ENCODE assay signal across 15 mouse cellular contexts in genomic region chr11:87320007-87320406, GRCm38 (mm10). TPM values are rescaled to one million over a fixed set of nuclear protein-coding genes. Genes with fewer than 3 reads are reported as not detected.
DNase-seq lines count a peak whose midpoint lies in the region; ATAC-seq and TF ChIP-seq lines count a peak whose summit lies in the region.
"Had no signal": no experiment of that assay in that cellular context is flagged by ENCODE, and none has a peak within 500 bp of the region (broad histone marks: within the 10 kb centered on the region; RNA-seq: fewer than 3 reads in every experiment).

No protein-coding gene starts in this region.

- DNase-seq in forebrain, postnatal 0 days: no peak
- DNase-seq in layer of hippocampus, adult 2 months (ENCODE audit: low spot score in 2 of 2): no peak
- DNase-seq in layer of hippocampus, postnatal 10 days (ENCODE audit: low spot score in 2 of 2): no peak
- DNase-seq: adrenal gland, adult 2 months; adrenal gland, postnatal 10 days; adrenal gland, postnatal 25 days; embryo, embryonic 11 days had no signal

- H3K4me3 ChIP-seq in forebrain, postnatal 0 days (ENCODE audit: low read depth, low read length): no peak overlapping the region
- no peak overlapping the region for H3K4me3 ChIP-seq in forebrain, embryonic 16.5 days (replicated peaks; ENCODE audit: low read length)
- no peak overlapping the region for H3K4me3 ChIP-seq in hindbrain, embryonic 13.5 days
- H3K4me3 ChIP-seq in hindbrain, embryonic 16.5 days (ENCODE audit: low read length): no peak overlapping the region
- no peak overlapping the region for H3K4me3 ChIP-seq in layer of hippocampus, adult 2 months
- H3K4me3 ChIP-seq: embryonic facial prominence, embryonic 13.5 days; embryonic facial prominence, embryonic 15.5 days; erythroblast, embryonic 14.5 days; forebrain, embryonic 10.5 days; forebrain, embryonic 12.5 days had no signal

- H3K27me3 ChIP-seq in forebrain, postnatal 0 days (ENCODE audit: insufficient read depth, low read length): no peaks in the 10 kb centered on the region
- H3K27me3 ChIP-seq in forebrain, embryonic 16.5 days (replicated peaks; ENCODE audit: control insufficient read depth, insufficient read depth, low read length): no peaks in the 10 kb centered on the region
- no peaks in the 10 kb centered on the region for H3K27me3 ChIP-seq in hindbrain, embryonic 13.5 days
- H3K27me3 ChIP-seq in hindbrain, embryonic 16.5 days (replicated peaks; ENCODE audit: control insufficient read depth, insufficient read depth, low read length): no peaks in the 10 kb centered on the region
- H3K27me3 ChIP-seq: embryonic facial prominence, embryonic 13.5 days; embryonic facial prominence, embryonic 15.5 days; forebrain, embryonic 12.5 days had no signal

- H3K4me2 ChIP-seq in forebrain, postnatal 0 days (ENCODE audit: low read depth): no peak overlapping the region
- no peak overlapping the region for H3K4me2 ChIP-seq in forebrain, embryonic 16.5 days (ENCODE audit: low read length)
- no peak overlapping the region for H3K4me2 ChIP-seq in hindbrain, embryonic 13.5 days
- H3K4me2 ChIP-seq in hindbrain, embryonic 16.5 days (ENCODE audit: low read length): no peak overlapping the region
- H3K4me2 ChIP-seq: embryonic facial prominence, embryonic 13.5 days; embryonic facial prominence, embryonic 15.5 days; forebrain, embryonic 12.5 days had no signal

- no peak for TF ChIP-seq CTCF in forebrain, postnatal 0 days (IDR thresholded peaks at IDR 0.05; ENCODE audit: low read depth)
- no peak for TF ChIP-seq CTCF in layer of hippocampus, adult 2 months (conservative IDR thresholded peaks at IDR 0.05)

- 0 out of 2 replicates have a peak overlapping the region, but pooled peaks have one; percentile 6 for H3K27ac ChIP-seq in forebrain, postnatal 0 days (ENCODE audit: low read depth, low read length)
- no peak overlapping the region for H3K27ac ChIP-seq in forebrain, embryonic 16.5 days (ENCODE audit: low read length)
- H3K27ac ChIP-seq in hindbrain, embryonic 13.5 days: 0 out of 2 replicates have a peak overlapping the region, but pooled peaks have one; percentile 5
- H3K27ac ChIP-seq in hindbrain, embryonic 16.5 days (ENCODE audit: low read depth, low read length): no peak overlapping the region
- peak overlapping the region; percentile 84 for H3K27ac ChIP-seq in layer of hippocampus, adult 2 months
- H3K27ac ChIP-seq: embryonic facial prominence, embryonic 13.5 days; embryonic facial prominence, embryonic 15.5 days; forebrain, embryonic 10.5 days; forebrain, embryonic 12.5 days had no signal

- 59% methylated on average over 5 of the region's 5 CpGs for WGBS in forebrain, postnatal 0 days
- WGBS in forebrain, embryonic 16.5 days: 67% methylated on average over 5 of the region's 5 CpGs
- WGBS in hindbrain, embryonic 13.5 days: 82% methylated on average over 5 of the region's 5 CpGs
- 75% methylated on average over 5 of the region's 5 CpGs for WGBS in hindbrain, embryonic 16.5 days

- no peaks in the 10 kb centered on the region for H3K4me1 ChIP-seq in forebrain, postnatal 0 days (ENCODE audit: insufficient read depth)
- H3K4me1 ChIP-seq in forebrain, embryonic 16.5 days (replicated peaks; ENCODE audit: control insufficient read depth, insufficient read depth, low read length): peaks cover 14% of the 10 kb centered on the region
- peaks cover 13% of the 10 kb centered on the region; the same call in 1 of the 2 replicates for H3K4me1 ChIP-seq in hindbrain, embryonic 13.5 days (replicated peaks)
- no peaks in the 10 kb centered on the region for H3K4me1 ChIP-seq in hindbrain, embryonic 16.5 days (ENCODE audit: control insufficient read depth, insufficient read depth, low read depth, low read length)
- H3K4me1 ChIP-seq: embryonic facial prominence, embryonic 13.5 days; embryonic facial prominence, embryonic 15.5 days had no signal

- no peaks in the 10 kb centered on the region for H3K9me3 ChIP-seq in forebrain, postnatal 0 days (ENCODE audit: low read length)
- no peaks in the 10 kb centered on the region for H3K9me3 ChIP-seq in forebrain, embryonic 16.5 days (ENCODE audit: control insufficient read depth, low read length)
- no peaks in the 10 kb centered on the region for H3K9me3 ChIP-seq in hindbrain, embryonic 13.5 days
- H3K9me3 ChIP-seq in hindbrain, embryonic 16.5 days (ENCODE audit: control insufficient read depth, low read length): no peaks in the 10 kb centered on the region
- H3K9me3 ChIP-seq: embryonic facial prominence, embryonic 13.5 days; embryonic facial prominence, embryonic 15.5 days; forebrain, embryonic 10.5 days; forebrain, embryonic 12.5 days had no signal

- no peak overlapping the region for H3K9ac ChIP-seq in forebrain, postnatal 0 days
- H3K9ac ChIP-seq in forebrain, embryonic 16.5 days (replicated peaks; ENCODE audit: low read depth, low read length): no peak overlapping the region
- no peak overlapping the region for H3K9ac ChIP-seq in hindbrain, embryonic 13.5 days
- H3K9ac ChIP-seq in hindbrain, embryonic 16.5 days (ENCODE audit: low read depth, low read length): no peak overlapping the region
- H3K9ac ChIP-seq: embryonic facial prominence, embryonic 13.5 days; embryonic facial prominence, embryonic 15.5 days; forebrain, embryonic 12.5 days had no signal

- H3K36me3 ChIP-seq in forebrain, postnatal 0 days (ENCODE audit: insufficient read depth): no peaks in the 10 kb centered on the region
- no peaks in the 10 kb centered on the region for H3K36me3 ChIP-seq in forebrain, embryonic 16.5 days (ENCODE audit: control insufficient read depth, insufficient read depth)
- H3K36me3 ChIP-seq in hindbrain, embryonic 13.5 days: no peaks in the 10 kb centered on the region
- H3K36me3 ChIP-seq in hindbrain, embryonic 16.5 days (ENCODE audit: control insufficient read depth, insufficient read depth, low read length): 0 out of 2 replicates have a peak, but pooled peaks cover 2% of the 10 kb centered on the region
- H3K36me3 ChIP-seq: embryonic facial prominence, embryonic 13.5 days; embryonic facial prominence, embryonic 15.5 days; forebrain, embryonic 10.5 days; forebrain, embryonic 12.5 days had no signal

- no peak for ATAC-seq in forebrain, postnatal 0 days
- no peak for ATAC-seq in forebrain, embryonic 16.5 days
- ATAC-seq in hindbrain, embryonic 13.5 days (ENCODE audit: low FRiP score): no peak
- no peak for ATAC-seq in hindbrain, embryonic 16.5 days

RNA-seq across cellular contexts. Expression of gene Ppm1e, which starts 38.8 kb away (rescaled TPM):
- 72.6 and 85.0 TPM in 2 replicates for total RNA-seq in forebrain, postnatal 0 days (2014; rRNA removed)
- 14.3 and 18.9 TPM in 2 replicates for polyA plus RNA-seq in forebrain, postnatal 0 days (2015; fragmentation: Nextera tagmentation; extraction: Ambion mirVana)
- 23.1 and 26.5 TPM in 2 replicates for polyA plus RNA-seq in forebrain, embryonic 16.5 days (2015; fragmentation: Nextera tagmentation; extraction: Ambion mirVana)
- polyA plus RNA-seq in hindbrain, embryonic 13.5 days (2015; fragmentation: Nextera tagmentation; extraction: Ambion mirVana): 22.6 and 22.9 TPM in 2 replicates
- polyA plus RNA-seq in hindbrain, embryonic 16.5 days (2015; fragmentation: Nextera tagmentation; extraction: Ambion mirVana): 21.9 and 22.6 TPM in 2 replicates
- total RNA-seq in layer of hippocampus, adult 2 months (2021): 100 to 1,000 TPM; 249 to 267 TPM
- total RNA-seq in layer of hippocampus, postnatal 10 days (2021): 100 to 1,000 TPM; 251 to 257 TPM

Comparison
In these comparisons a context has a peak if more than half of its experiments do, and no peak if none do; other contexts are left out.
1. H3K27ac ChIP-seq: peak in forebrain, postnatal 0 days (single experiment), hindbrain, embryonic 13.5 days (single experiment) and layer of hippocampus, adult 2 months (single experiment); none in forebrain, embryonic 16.5 days (single experiment) and hindbrain, embryonic 16.5 days (single experiment).